Mouse (Mus musculus): ENCODE results near the gene Rundc3b. TPM values are rescaled to one million over a fixed set of nuclear protein-coding genes. Genes with fewer than 3 reads are reported as not detected.

The Rundc3b gene
- polyA plus RNA-seq, 1 experiment from 2014 or later = 4.0 TPM

GRCm38 (mm10) chr5:8622071-8622595 is 619 bp downstream of the Rundc3b start:
- Histone ChIP-seq H3K4me1 (no peaks in the 10 kb centered on the region), H3K4me3 (replicated peaks) (peak overlapping the region; percentile 88)
- WGBS = under 1% methylated on average over 44 of the region's 49 CpGs

GRCm38 (mm10) chr5:8571118-8571517 is 51.6 kb downstream of the Rundc3b start:
- no peaks in the 10 kb centered on the region for H3K9me3 ChIP-seq (replicated peaks)
- H3K4me1 ChIP-seq = no peaks in the 10 kb centered on the region
- no peaks in the 10 kb centered on the region for H3K36me3 ChIP-seq
- no peaks in the 10 kb centered on the region for H3K27me3 ChIP-seq
- no peak overlapping the region for H3K4me3 ChIP-seq (replicated peaks)
- ATAC-seq (ENCODE audit: insufficient number of reproducible peaks, low FRiP score, low TSS enrichment, low read depth) = no peak
- no peak overlapping the region for H3K9ac ChIP-seq
- H3K27ac ChIP-seq (replicated peaks) = no peak overlapping the region
- WGBS = 52% methylated on average over 3 of the region's 3 CpGs
- no peak overlapping the region for H3K4me2 ChIP-seq (replicated peaks)

More at GRCm38 (mm10) chr5:8622071-8622595, 619 bp downstream of the Rundc3b start:
- peak; percentile 71 for ATAC-seq (ENCODE audit: insufficient number of reproducible peaks, low FRiP score, low TSS enrichment, low read depth)
- Histone ChIP-seq H3K36me3 (no peaks in the 10 kb centered on the region), H3K4me2 (replicated peaks) (peak overlapping the region; percentile 98), H3K27ac (replicated peaks) (0 out of 2 replicates have a peak overlapping the region, but pooled peaks have one; percentile 44), H3K9me3 (replicated peaks) (no peaks in the 10 kb centered on the region), H3K27me3 (no peaks in the 10 kb centered on the region), H3K9ac (peak overlapping the region; percentile 43)

GRCm38 (mm10) chr5:8566867-8567266 is 55.9 kb downstream of the Rundc3b start:
- H3K4me3 ChIP-seq (replicated peaks) = no peak overlapping the region

GRCm38 (mm10) chr5:8544512-8544911 is 78.2 kb downstream of the Rundc3b start:
- Histone ChIP-seq H3K27me3 (no peaks in the 10 kb centered on the region), H3K4me2 (replicated peaks) (no peak overlapping the region), H3K36me3 (no peaks in the 10 kb centered on the region), H3K27ac (replicated peaks) (no peak overlapping the region), H3K4me1 (no peaks in the 10 kb centered on the region), H3K9me3 (replicated peaks) (no peaks in the 10 kb centered on the region), H3K9ac (no peak overlapping the region), H3K4me3 (replicated peaks) (no peak overlapping the region)
- ATAC-seq (ENCODE audit: insufficient number of reproducible peaks, low FRiP score, low TSS enrichment, low read depth) = no peak
- 93% methylated on average over 1 of the region's 5 CpGs for WGBS

More at GRCm38 (mm10) chr5:8566867-8567266, 55.9 kb downstream of the Rundc3b start:
- Histone ChIP-seq H3K4me1 (no peaks in the 10 kb centered on the region), H3K27me3 (no peaks in the 10 kb centered on the region), H3K36me3 (no peaks in the 10 kb centered on the region), H3K27ac (replicated peaks) (no peak overlapping the region), H3K9me3 (replicated peaks) (no peaks in the 10 kb centered on the region), H3K4me2 (replicated peaks) (no peak overlapping the region), H3K9ac (no peak overlapping the region)
- ATAC-seq (ENCODE audit: insufficient number of reproducible peaks, low FRiP score, low TSS enrichment, low read depth) = no peak
- 50% methylated on average over 3 of the region's 3 CpGs for WGBS

- Histone ChIP-seq H3K27ac (replicated peaks) (no peak overlapping the region), H3K4me2 (replicated peaks) (no peak overlapping the region), H3K27me3 (no peaks in the 10 kb centered on the region), H3K9me3 (replicated peaks) (no peaks in the 10 kb centered on the region), H3K4me1 (no peaks in the 10 kb centered on the region), H3K9ac (no peak overlapping the region), H3K4me3 (replicated peaks) (no peak overlapping the region), H3K36me3 (no peaks in the 10 kb centered on the region)
- 72% methylated on average over 3 of the region's 3 CpGs for WGBS
- no peak for ATAC-seq (ENCODE audit: insufficient number of reproducible peaks, low FRiP score, low TSS enrichment, low read depth)
These were observed 80.0 kb downstream of the Rundc3b start for GRCm38 (mm10) chr5:8542631-8543207.

- WGBS = 58% methylated on average over 7 of the region's 7 CpGs
- no peak overlapping the region for H3K4me2 ChIP-seq (replicated peaks)
- no peak for ATAC-seq (ENCODE audit: insufficient number of reproducible peaks, low FRiP score, low TSS enrichment, low read depth)
- H3K27ac ChIP-seq (replicated peaks) = no peak overlapping the region
- no peak overlapping the region for H3K9ac ChIP-seq
- no peaks in the 10 kb centered on the region for H3K4me1 ChIP-seq
- no peaks in the 10 kb centered on the region for H3K36me3 ChIP-seq
- no peak overlapping the region for H3K4me3 ChIP-seq (replicated peaks)
- H3K9me3 ChIP-seq (replicated peaks) = no peaks in the 10 kb centered on the region
- H3K27me3 ChIP-seq = no peaks in the 10 kb centered on the region
These were observed 81.3 kb downstream of the Rundc3b start for GRCm38 (mm10) chr5:8541120-8542117.

- Histone ChIP-seq H3K27me3 (no peaks in the 10 kb centered on the region), H3K9me3 (replicated peaks) (no peaks in the 10 kb centered on the region), H3K4me1 (no peaks in the 10 kb centered on the region), H3K27ac (replicated peaks) (no peak overlapping the region), H3K36me3 (no peaks in the 10 kb centered on the region), H3K9ac (no peak overlapping the region), H3K4me3 (replicated peaks) (no peak overlapping the region), H3K4me2 (replicated peaks) (no peak overlapping the region)
- 41% methylated on average over 3 of the region's 3 CpGs for WGBS
- no peak for ATAC-seq (ENCODE audit: insufficient number of reproducible peaks, low FRiP score, low TSS enrichment, low read depth)
These were observed 103.7 kb downstream of the Rundc3b start for GRCm38 (mm10) chr5:8519006-8519405.

- Histone ChIP-seq H3K27ac (replicated peaks) (no peak overlapping the region), H3K9me3 (replicated peaks) (no peaks in the 10 kb centered on the region), H3K4me1 (no peaks in the 10 kb centered on the region), H3K36me3 (no peaks in the 10 kb centered on the region), H3K4me2 (replicated peaks) (no peak overlapping the region), H3K27me3 (no peaks in the 10 kb centered on the region), H3K4me3 (replicated peaks) (no peak overlapping the region), H3K9ac (no peak overlapping the region)
- ATAC-seq (ENCODE audit: insufficient number of reproducible peaks, low FRiP score, low TSS enrichment, low read depth) = no peak
- WGBS = 69% methylated on average over 4 of the region's 4 CpGs
These were observed 131.0 kb downstream of the Rundc3b start for GRCm38 (mm10) chr5:8491778-8492177.

- no peaks in the 10 kb centered on the region for H3K4me1 ChIP-seq
- no peak overlapping the region for H3K4me2 ChIP-seq (replicated peaks)
- no peak for ATAC-seq (ENCODE audit: insufficient number of reproducible peaks, low FRiP score, low TSS enrichment, low read depth)
- H3K9me3 ChIP-seq (replicated peaks) = no peaks in the 10 kb centered on the region
- H3K4me3 ChIP-seq (replicated peaks) = no peak overlapping the region
- no peak overlapping the region for H3K9ac ChIP-seq
- H3K27me3 ChIP-seq = no peaks in the 10 kb centered on the region
- no peak overlapping the region for H3K27ac ChIP-seq (replicated peaks)
- 33% methylated on average over 6 of the region's 6 CpGs for WGBS
- no peaks in the 10 kb centered on the region for H3K36me3 ChIP-seq
These were observed 133.2 kb downstream of the Rundc3b start for GRCm38 (mm10) chr5:8489471-8490110.

- H3K4me2 ChIP-seq (replicated peaks) = no peak overlapping the region
- H3K9ac ChIP-seq = no peak overlapping the region
- H3K4me1 ChIP-seq = no peaks in the 10 kb centered on the region
- no peaks in the 10 kb centered on the region for H3K36me3 ChIP-seq
- H3K27ac ChIP-seq (replicated peaks) = no peak overlapping the region
- ATAC-seq (ENCODE audit: insufficient number of reproducible peaks, low FRiP score, low TSS enrichment, low read depth) = no peak
- H3K27me3 ChIP-seq = no peaks in the 10 kb centered on the region
- H3K9me3 ChIP-seq (replicated peaks) = no peaks in the 10 kb centered on the region
- H3K4me3 ChIP-seq (replicated peaks) = no peak overlapping the region
- WGBS = 83% methylated on average over 2 of the region's 2 CpGs
These were observed 134.0 kb downstream of the Rundc3b start for GRCm38 (mm10) chr5:8488701-8489297.

All from embryonic facial prominence, embryonic 15.5 days (tissue).